Mouse (Mus musculus): ENCODE data around the gene Ccl5.

The Ccl5 gene

GRCm38 (mm10) chr11:83540931-83541330 is 10.6 kb upstream of the Ccl5 start:
- ATAC-seq (ENCODE audit: insufficient number of reproducible peaks, low FRiP score, low TSS enrichment) = no peak

DNA sequence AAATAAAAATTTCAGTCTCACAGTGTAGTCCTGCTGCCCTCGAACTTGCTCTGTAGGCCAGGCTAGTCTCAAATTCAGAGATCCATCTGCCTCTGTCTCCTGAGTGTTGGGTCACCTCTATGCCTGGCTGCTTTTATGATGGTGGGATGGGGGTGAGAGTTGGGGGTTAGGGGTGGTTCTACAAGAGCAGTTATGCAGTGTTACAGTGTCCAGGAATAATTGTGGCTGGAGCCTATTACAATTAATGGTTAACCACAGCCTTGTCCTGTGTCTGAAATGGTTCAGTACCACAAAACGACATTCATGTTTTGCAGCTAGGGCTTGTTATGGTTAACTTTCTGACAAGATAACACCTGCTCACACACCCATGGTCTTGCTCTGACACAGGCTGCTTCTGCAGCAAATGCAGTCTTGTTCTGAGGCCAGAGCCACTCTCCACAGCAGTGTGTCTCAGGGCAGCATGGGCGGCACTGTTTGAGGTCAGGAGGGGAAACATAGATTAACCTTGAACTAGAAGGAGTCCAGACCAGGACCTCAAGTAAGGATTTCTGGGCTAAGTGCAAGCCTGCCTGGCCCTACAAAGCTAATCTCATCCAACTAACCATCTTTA is 8.5 kb upstream of the Ccl5 start:
- ATAC-seq (ENCODE audit: insufficient number of reproducible peaks, low FRiP score, low TSS enrichment) = no peak

GRCm38 (mm10) chr11:83536831-83537230 is 6.5 kb upstream of the Ccl5 start:
- ATAC-seq (ENCODE audit: insufficient number of reproducible peaks, low FRiP score, low TSS enrichment) = no peak

GRCm38 (mm10) chr11:83534609-83535423 is 4.5 kb upstream of the Ccl5 start:
- ATAC-seq (ENCODE audit: insufficient number of reproducible peaks, low FRiP score, low TSS enrichment) = no peak

- ATAC-seq (ENCODE audit: insufficient number of reproducible peaks, low FRiP score, low TSS enrichment) = no peak
These were observed 3.8 kb upstream of the Ccl5 start for GRCm38 (mm10) chr11:83534143-83534542.

GRCm38 (mm10) chr11:83533192-83533591 is 2.9 kb upstream of the Ccl5 start:
- no peak for ATAC-seq (ENCODE audit: insufficient number of reproducible peaks, low FRiP score, low TSS enrichment)

DNA sequence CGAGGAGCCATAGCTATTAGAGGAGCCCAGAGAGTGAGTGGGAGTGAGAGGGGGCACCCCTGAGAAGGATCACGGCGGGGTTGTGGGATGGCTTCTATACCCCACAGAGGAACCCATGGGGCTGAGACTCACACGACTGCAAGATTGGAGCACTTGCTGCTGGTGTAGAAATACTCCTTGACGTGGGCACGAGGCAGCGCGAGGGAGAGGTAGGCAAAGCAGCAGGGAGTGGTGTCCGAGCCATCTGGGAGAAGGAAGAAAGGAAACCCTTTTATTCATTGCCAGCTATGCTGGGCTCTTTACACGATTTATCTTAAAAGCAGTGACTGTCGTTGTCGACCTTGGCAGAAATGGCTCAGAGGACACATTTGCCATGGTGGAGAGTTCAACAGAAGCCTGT is 1.3 kb downstream of the Ccl5 start:
- ATAC-seq (ENCODE audit: insufficient number of reproducible peaks, low FRiP score, low TSS enrichment) = no peak

GRCm38 (mm10) chr11:83522075-83522474 is 8.2 kb downstream of the Ccl5 start, which contains the start of gene Heatr9:
Gene Heatr9 (minus strand): TSS chr11:83522175.
- no peak for ATAC-seq (ENCODE audit: insufficient number of reproducible peaks, low FRiP score, low TSS enrichment)

- ATAC-seq (ENCODE audit: insufficient number of reproducible peaks, low FRiP score, low TSS enrichment) = no peak
These were observed 11.9 kb downstream of the Ccl5 start for GRCm38 (mm10) chr11:83518371-83518770.

DNA sequence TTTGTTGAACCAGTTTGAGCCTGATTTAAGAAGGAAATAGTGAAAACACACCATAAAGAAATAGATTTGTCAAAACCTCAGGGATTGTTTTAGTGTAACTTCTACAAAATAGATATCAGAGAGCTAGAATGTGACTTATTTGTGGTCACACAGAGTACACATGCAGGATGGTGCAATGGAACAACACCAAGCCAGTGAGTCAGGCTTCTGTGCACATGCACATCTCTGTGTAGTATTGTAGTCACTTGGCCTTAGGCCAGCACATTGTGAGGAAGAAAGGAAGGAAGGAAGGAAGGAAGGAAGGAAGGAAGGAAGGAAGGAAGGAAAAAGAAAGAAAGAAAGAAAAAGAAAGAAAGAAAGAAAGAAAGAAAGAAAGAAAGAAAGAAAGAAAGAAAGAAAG is 13.2 kb downstream of the Ccl5 start:
- no peak for ATAC-seq (ENCODE audit: insufficient number of reproducible peaks, low FRiP score, low TSS enrichment)

DNA sequence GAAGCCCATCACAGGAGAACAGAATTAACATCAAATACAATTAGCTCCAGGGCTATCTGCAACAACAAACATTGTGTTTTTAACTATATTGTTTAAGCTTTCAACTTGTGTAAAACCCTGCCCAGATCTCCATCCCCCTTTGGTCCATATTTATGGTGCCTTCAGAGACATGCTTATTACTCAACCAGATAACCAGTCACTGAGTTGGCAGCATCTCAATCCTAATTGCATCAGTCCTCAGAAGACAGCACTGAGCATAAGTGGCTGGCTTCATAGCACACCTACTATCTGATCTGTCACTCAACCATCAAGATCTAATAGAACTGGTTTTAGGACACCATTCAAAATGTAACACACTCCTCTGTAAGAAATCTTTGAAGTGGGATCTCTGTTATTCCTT is 20.8 kb downstream of the Ccl5 start:
- no peak for ATAC-seq (ENCODE audit: insufficient number of reproducible peaks, low FRiP score, low TSS enrichment)

DNA sequence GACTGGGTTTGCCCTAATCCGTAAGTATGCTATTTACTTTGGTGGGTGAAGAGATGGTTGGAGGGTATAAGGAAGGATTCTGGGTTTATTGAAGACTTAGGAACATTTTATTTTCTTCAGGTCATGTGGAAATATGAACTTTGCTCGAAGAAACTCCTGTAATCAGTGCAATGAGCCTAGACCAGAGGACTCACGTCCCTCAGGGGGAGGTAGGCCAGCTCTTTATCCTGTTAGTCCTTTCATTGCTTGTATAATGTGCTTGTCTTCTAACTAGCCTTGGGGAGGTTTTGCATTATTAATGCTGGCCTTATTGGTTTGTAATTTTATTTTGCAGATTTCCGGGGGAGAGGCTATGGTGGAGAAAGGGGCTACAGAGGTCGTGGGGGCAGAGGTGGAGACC is 26.0 kb downstream of the Ccl5 start:
- no peak for ATAC-seq (ENCODE audit: insufficient number of reproducible peaks, low FRiP score, low TSS enrichment)

- ATAC-seq (ENCODE audit: insufficient number of reproducible peaks, low FRiP score, low TSS enrichment) = no peak
These were observed 34.7 kb downstream of the Ccl5 start for GRCm38 (mm10) chr11:83495571-83495970.

GRCm38 (mm10) chr11:83491488-83491887 is 38.8 kb downstream of the Ccl5 start:
- ATAC-seq (ENCODE audit: insufficient number of reproducible peaks, low FRiP score, low TSS enrichment) = no peak

All from cerebellum, adult (tissue).